Mouse (Mus musculus) adrenal gland, adult 2 months (tissue): ENCODE data around the gene Slc25a27. TPM values are rescaled to one million over a fixed set of nuclear protein-coding genes. Genes with fewer than 3 reads are reported as not detected.

Experiments
- polyA plus RNA-seq: library from polyadenylated mRNA; depleted of rRNA; stranded (reverse); fragments of >200 nt; gene quantifications from 2 replicates; pipeline ENCODE4 v1.2.3, GENCODE M21; 2012; rRNA removed
- total RNA-seq, 2 experiments: library from RNA; stranded (reverse); gene quantifications; 2 replicates each; pipeline ENCODE4 v1.2.3; 2021

Slc25a27 gene
- total and polyA plus RNA-seq, 3 experiments, result 2.1 to 2.2 (median 2.1) TPM

Other genes with a start within 250 kb of the Slc25a27 start
- gene Mep1a, start 164.4 kb downstream of the Slc25a27 start, total RNA-seq, result under 1 TPM in 1 of 2 experiments, not detected in 1; 0.14 TPM
- gene Mep1a, start 164.4 kb downstream of the Slc25a27 start, polyA plus RNA-seq, result not detected in 2 replicates
- gene Ankrd66, start 123.6 kb downstream of the Slc25a27 start, total RNA-seq, result not detected
- not detected in 2 replicates for gene Ankrd66, start 123.6 kb downstream of the Slc25a27 start, polyA plus RNA-seq
- gene Pla2g7, start 99.1 kb downstream of the Slc25a27 start, total RNA-seq, result 10 to 100 TPM; 16.7 to 20.8 TPM
- gene Pla2g7, start 99.1 kb downstream of the Slc25a27 start, polyA plus RNA-seq, result 3.2 and 3.6 TPM in 2 replicates
- gene Tdrd6, start 36.9 kb downstream of the Slc25a27 start, total RNA-seq, result not detected
- gene Tdrd6, start 36.9 kb downstream of the Slc25a27 start, polyA plus RNA-seq, result not detected in 2 replicates
- gene Cyp39a1, start 211 bp upstream of the Slc25a27 start, total RNA-seq, result 1 to 10 TPM; 2.0 to 2.2 TPM
- gene Cyp39a1, start 211 bp upstream of the Slc25a27 start, polyA plus RNA-seq, result 0.26 and 0.27 TPM in 2 replicates
- gene Rcan2, start 134.1 kb upstream of the Slc25a27 start, total RNA-seq, result 1 to 10 TPM; 5.2 to 6.9 TPM
- 2.3 and 2.6 TPM in 2 replicates for gene Rcan2, start 134.1 kb upstream of the Slc25a27 start, polyA plus RNA-seq